ENCODE assay signal across 10 mouse cellular contexts in the genomic region with DNA sequence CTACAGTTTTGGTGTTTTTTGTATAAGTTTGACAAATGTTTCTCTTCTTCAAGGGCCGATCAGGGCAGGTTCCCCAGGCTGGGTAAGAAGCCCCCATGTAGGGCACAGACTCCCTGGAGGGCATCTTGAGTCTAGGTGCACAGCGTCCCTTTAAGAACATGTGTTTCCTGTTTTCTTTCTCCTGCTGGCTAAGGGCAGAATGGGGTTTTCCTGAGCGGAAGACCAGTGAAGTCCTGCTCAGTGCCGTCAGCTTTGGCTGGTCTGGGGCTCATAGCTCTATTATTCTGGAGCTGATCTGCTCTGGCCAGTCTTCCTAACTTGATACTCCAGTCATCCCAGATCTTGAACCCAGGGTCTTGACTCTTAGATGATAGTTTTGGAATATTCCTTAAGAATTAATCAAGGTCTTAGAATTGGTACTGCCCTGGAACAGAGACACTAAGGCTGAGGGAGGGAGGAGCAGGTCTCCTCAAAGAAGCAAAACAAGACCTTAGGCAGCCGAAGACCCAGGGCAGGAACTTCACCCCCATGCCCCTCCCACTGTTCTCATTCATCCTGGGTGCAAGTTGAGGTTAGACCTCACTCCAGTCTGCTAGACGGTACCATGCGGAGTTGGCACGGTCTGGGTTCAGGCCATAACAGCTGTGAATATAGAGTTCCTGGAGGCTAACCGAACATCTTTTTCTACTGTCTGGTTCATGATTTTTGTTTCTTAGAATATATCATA.
A peak's percentile ranks its signal among the peaks of the same experiment; 100 is the strongest.
DNase-seq lines count a peak whose midpoint lies in the region; ATAC-seq and TF ChIP-seq lines count a peak whose summit lies in the region.
"Had no signal": no experiment of that assay in that cellular context is flagged by ENCODE, and none has a peak within 500 bp of the region (broad histone marks: within the 10 kb centered on the region; RNA-seq: fewer than 3 reads in every experiment).

No protein-coding gene starts in this region.

- H3K36me3 ChIP-seq in heart, embryonic 10.5 days, result no peaks in the 10 kb centered on the region
- no peaks in the 10 kb centered on the region for H3K36me3 ChIP-seq in limb, embryonic 10.5 days
- H3K36me3 ChIP-seq in hindbrain, postnatal 0 days (ENCODE audit: insufficient read depth, low read length), result no peaks in the 10 kb centered on the region
- H3K36me3 ChIP-seq: midbrain, embryonic 15.5 days had no signal

- peaks cover 47% of the 10 kb centered on the region for H3K4me1 ChIP-seq in heart, embryonic 10.5 days
- H3K4me1 ChIP-seq in limb, embryonic 10.5 days, result peaks cover 87% of the 10 kb centered on the region
- 0 out of 2 replicates have a peak, but pooled peaks cover 7% of the 10 kb centered on the region for H3K4me1 ChIP-seq in hindbrain, postnatal 0 days (ENCODE audit: insufficient read depth, low read length)
- H3K4me1 ChIP-seq: midbrain, embryonic 15.5 days had no signal

- ATAC-seq in hindbrain, postnatal 0 days, result no peak
- no peak for ATAC-seq in frontal cortex, adult (ENCODE audit: low TSS enrichment)
- ATAC-seq: midbrain, embryonic 15.5 days had no signal

- no peaks in the 10 kb centered on the region for H3K9me3 ChIP-seq in heart, embryonic 10.5 days
- no peaks in the 10 kb centered on the region for H3K9me3 ChIP-seq in limb, embryonic 10.5 days (replicated peaks)
- no peaks in the 10 kb centered on the region for H3K9me3 ChIP-seq in hindbrain, postnatal 0 days (ENCODE audit: low read length)
- H3K9me3 ChIP-seq: midbrain, embryonic 15.5 days had no signal

- no peak overlapping the region for H3K4me2 ChIP-seq in hindbrain, postnatal 0 days (ENCODE audit: low read depth, low read length)
- H3K4me2 ChIP-seq: midbrain, embryonic 15.5 days had no signal

- DNase-seq in thymus, postnatal 14 days, result peak; percentile 38
- no peak for DNase-seq in thymus, postnatal 10 days (ENCODE audit: low spot score in 2 of 2)
- no peak for DNase-seq in heart, embryonic 10.5 days (ENCODE audit: low spot score)
- no peak for DNase-seq in limb, embryonic 10.5 days (ENCODE audit: low spot score)
- no peak for DNase-seq in hindbrain, postnatal 0 days (ENCODE audit: low spot score)
- no peak for DNase-seq in adrenal gland, postnatal 10 days
- DNase-seq: adrenal gland, postnatal 25 days; gastrocnemius, postnatal 10 days had no signal

- H3K27ac ChIP-seq in heart, embryonic 10.5 days, result peak overlapping the region; percentile 69; the same call in 1 of the 2 replicates
- peak overlapping the region; percentile 74 for H3K27ac ChIP-seq in limb, embryonic 10.5 days
- no peak overlapping the region for H3K27ac ChIP-seq in hindbrain, postnatal 0 days
- H3K27ac ChIP-seq: midbrain, embryonic 15.5 days had no signal

- H3K9ac ChIP-seq in hindbrain, postnatal 0 days (replicated peaks; ENCODE audit: low read length), result no peak overlapping the region
- H3K9ac ChIP-seq: midbrain, embryonic 15.5 days had no signal

- H3K27me3 ChIP-seq in heart, embryonic 10.5 days (ENCODE audit: insufficient read depth, poor library complexity, severe bottlenecking), result no peaks in the 10 kb centered on the region
- no peaks in the 10 kb centered on the region for H3K27me3 ChIP-seq in limb, embryonic 10.5 days (ENCODE audit: low read depth, poor library complexity, severe bottlenecking)
- no peaks in the 10 kb centered on the region for H3K27me3 ChIP-seq in hindbrain, postnatal 0 days (ENCODE audit: insufficient read depth, low read length)
- H3K27me3 ChIP-seq: midbrain, embryonic 15.5 days had no signal

- 72% methylated on average over 9 of the region's 9 CpGs for WGBS in heart, embryonic 10.5 days
- WGBS in limb, embryonic 10.5 days, result 57% methylated on average over 9 of the region's 9 CpGs
- 78% methylated on average over 9 of the region's 9 CpGs for WGBS in hindbrain, postnatal 0 days

- no peak for TF ChIP-seq CTCF in hindbrain, postnatal 0 days (IDR thresholded peaks at IDR 0.05; ENCODE audit: low read depth)

- no peak overlapping the region for H3K4me3 ChIP-seq in heart, embryonic 10.5 days
- H3K4me3 ChIP-seq in limb, embryonic 10.5 days, result no peak overlapping the region
- H3K4me3 ChIP-seq in hindbrain, postnatal 0 days (ENCODE audit: low read length), result no peak overlapping the region
- H3K4me3 ChIP-seq: midbrain, embryonic 15.5 days had no signal
